Mouse (Mus musculus) lung, adult 2 months (tissue): ENCODE measurements around the gene H2-T23.

Experiments
- CTCF ChIP-seq: fragments of 200-500 bp; IDR thresholded peaks from 2 replicates; pipeline ENCODE4 v1.5.1; 2011; ENCODE audit warnings: mild to moderate bottlenecking, low read length, control low read depth; ENCODE audit not compliant: insufficient read depth
- POLR2A ChIP-seq: fragments of 200-500 bp; IDR thresholded peaks from 2 replicates; pipeline ENCODE4 v1.6.1; 2011; ENCODE audit warnings: low read depth, mild to moderate bottlenecking, control low read depth, low read length, borderline replicate concordance; ENCODE audit errors: extremely low read depth

GRCm38 (mm10) chr17:35980363-35980754 is 52.3 kb downstream of the H2-T23 start:
- TF ChIP-seq CTCF (no peak), POLR2A (no peak)
